Mouse (Mus musculus) adipose tissue, adult 10 weeks (tissue): Measurements from ENCODE around the gene Trip6. TPM values are rescaled to one million over a fixed set of nuclear protein-coding genes. Genes with fewer than 3 reads are reported as not detected.

Source experiments
- polyA plus RNA-seq: library from polyadenylated mRNA; stranded (reverse); fragments of 350-450 nt; fragmentation: Illumina TruSeq; extraction: RNeasy Lipid Tissue Mini Kit (QIAGEN cat#74804); gene quantifications from one replicate; pipeline ENCODE4 v1.2.3, GENCODE M21; 2014; ENCODE audit warnings: low read depth, low replicate concordance

The Trip6 gene
- polyA plus RNA-seq: 35.0 TPM

GRCm38 (mm10) chr5:137314193-137315083 is at the start of gene Trip6:
Gene Trip6, minus strand, starts transcription at chr5:137314404.

DNA sequence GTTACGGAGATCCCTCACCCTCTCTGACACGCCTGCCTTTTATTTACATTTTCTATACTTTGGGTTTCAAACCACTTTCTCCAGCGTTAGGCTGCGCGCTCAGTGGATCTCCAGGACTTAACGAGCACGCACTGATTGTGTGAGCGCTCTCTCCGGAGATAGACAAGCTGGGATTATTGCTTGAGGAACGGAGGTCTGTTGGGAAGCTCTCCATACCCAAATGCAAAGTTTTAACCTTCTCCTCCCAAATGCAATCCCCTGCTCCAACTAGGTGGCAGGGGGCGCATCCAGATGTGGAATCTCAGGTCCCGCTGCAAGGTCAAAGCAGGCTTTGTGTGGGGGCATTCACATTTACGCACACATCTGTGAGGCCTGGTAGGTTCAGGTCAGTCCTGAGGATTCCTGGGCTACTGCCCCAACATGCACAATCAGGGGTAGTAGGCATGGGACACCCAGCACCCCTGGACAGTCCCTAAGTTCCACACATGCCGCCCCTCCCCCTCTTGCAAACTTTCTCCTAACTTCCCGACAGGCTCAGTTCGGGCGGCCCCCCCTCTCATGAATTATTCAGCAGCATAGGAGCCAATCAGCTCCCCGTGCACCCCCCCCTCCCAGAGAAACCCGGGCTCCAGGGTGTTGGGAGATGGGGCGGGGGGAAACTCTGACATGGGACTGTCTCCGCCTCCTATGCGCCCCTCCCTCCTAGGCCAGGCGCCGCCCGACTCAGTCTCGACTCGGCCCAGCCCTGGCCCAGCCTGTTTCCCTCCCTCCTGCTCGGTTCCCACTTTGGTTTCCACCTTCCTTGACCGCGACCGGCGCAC is 35.4 kb upstream of the Trip6 start, which contains the start of gene Ephb4:
Gene Ephb4, plus strand, starts transcription at position 726 of the 821 bp plus-strand sequence.

GRCm38 (mm10) chr5:137333512-137334174 is 19.4 kb upstream of the Trip6 start, which contains the start of gene Slc12a9:
Gene Slc12a9, minus strand, starts transcription at chr5:137333597.

GRCm38 (mm10) chr5:137307071-137307912 is 6.9 kb downstream of the Trip6 start, which contains the start of gene Srrt:
Gene Srrt, minus strand, starts transcription at chr5:137307674.

GRCm38 (mm10) chr5:137293839-137294743 is 20.1 kb downstream of the Trip6 start, which contains the start of gene Ufsp1:
Gene Ufsp1, plus strand, starts transcription at chr5:137294629.

DNA sequence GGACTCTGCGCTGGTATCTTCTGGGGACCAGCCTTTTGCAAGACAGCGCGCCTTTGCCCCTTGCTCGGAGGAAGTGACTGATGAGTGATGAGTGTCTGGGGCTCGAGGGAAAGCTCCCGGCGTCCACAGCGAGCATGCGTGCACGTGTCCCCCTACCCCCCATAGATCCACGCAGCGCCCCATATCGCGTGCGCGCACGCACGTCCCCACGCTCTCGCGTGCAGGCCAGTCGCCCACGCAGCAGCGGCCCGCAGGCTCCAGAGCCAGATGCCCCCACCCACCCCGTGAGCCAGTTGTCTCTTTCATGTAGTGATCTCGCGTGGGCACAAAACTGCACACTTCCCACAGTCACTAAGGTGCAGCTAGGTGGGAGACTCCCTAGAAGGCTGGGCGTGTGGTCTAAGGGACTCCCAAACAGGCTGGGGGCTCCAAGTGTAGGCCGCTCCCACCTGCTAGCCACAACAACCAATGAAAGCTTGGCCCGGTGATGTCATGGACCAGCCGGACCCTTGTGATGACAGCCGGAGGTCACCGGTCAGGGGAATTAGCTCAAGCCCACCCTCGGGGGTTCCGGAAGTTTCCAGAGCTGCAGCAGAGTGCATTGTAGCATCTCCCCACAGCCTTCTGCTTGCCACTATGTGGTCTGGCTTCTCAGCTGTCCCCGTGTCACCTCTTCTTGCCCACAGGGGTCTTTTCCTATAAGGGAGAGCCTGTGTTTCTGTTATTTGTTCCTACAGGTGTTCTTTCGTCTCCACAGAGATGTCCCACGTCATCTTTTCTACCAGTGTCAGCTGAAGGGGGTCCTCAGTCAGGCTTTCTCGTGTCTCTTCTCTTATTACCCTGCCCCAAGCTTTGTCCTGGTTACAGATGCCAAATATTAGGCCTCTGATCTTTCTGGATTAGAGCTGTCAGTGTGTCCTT is 26.9 kb downstream of the Trip6 start, which contains the start of gene Ache:
Gene Ache, plus strand, starts transcription at position 488 of the 921 bp plus-strand sequence.

Other genes starting within 250 kb of the Trip6 start
- 7.4 TPM for gene Serpine1, start 242.1 kb downstream of the Trip6 start, polyA plus RNA-seq
- 12.5 TPM for gene Trim56, start 198.2 kb downstream of the Trip6 start, polyA plus RNA-seq
- gene Muc3, start 165.1 kb downstream of the Trip6 start, polyA plus RNA-seq: 0.58 TPM
- 0.52 TPM for gene Muc3a, start 102.0 kb downstream of the Trip6 start, polyA plus RNA-seq
- gene Ache, start 26.9 kb downstream of the Trip6 start, polyA plus RNA-seq: 0.71 TPM
- gene Ufsp1, start 19.8 kb downstream of the Trip6 start, polyA plus RNA-seq: 9.6 TPM
- 161 TPM for gene Srrt, start 6.7 kb downstream of the Trip6 start, polyA plus RNA-seq
- 15.5 TPM for gene Slc12a9, start 19.2 kb upstream of the Trip6 start, polyA plus RNA-seq
- 15.4 TPM for gene Ephb4, start 35.7 kb upstream of the Trip6 start, polyA plus RNA-seq
- 0.25 TPM for gene Zan, start 162.7 kb upstream of the Trip6 start, polyA plus RNA-seq
- gene Pop7, start 188.1 kb upstream of the Trip6 start, polyA plus RNA-seq: 21.6 TPM
- gene Gigyf1, start 204.1 kb upstream of the Trip6 start, polyA plus RNA-seq: 25.5 TPM
- gene Epo, start 218.8 kb upstream of the Trip6 start, polyA plus RNA-seq: not detected
- gene Gnb2, start 219.1 kb upstream of the Trip6 start, polyA plus RNA-seq: 338 TPM
- 0.53 TPM for gene Actl6b, start 239.1 kb upstream of the Trip6 start, polyA plus RNA-seq